Mouse (Mus musculus) cerebellum, postnatal 4 days (tissue): Measurements from ENCODE around the gene Gm21773.
"Not testable (repeated sequence)": the region's sequence is repeated elsewhere in the genome, so short reads cannot be mapped to it uniquely, and the experiment has no call there.

ENCODE experiments used
- DNase-seq, 2 experiments: peaks; one replicate each; pipeline ENCODE4 v3.0.0; 2022; ENCODE audit warnings: low spot score in 2 of 2, mixed read lengths in 1 of 2

Gm21773 gene

GRCm38 (mm10) chrY:25309260-25309659 is at the start of gene Gm21773:
Gm21773 (minus strand) TSS chrY:25309360.
- DNase-seq: not testable (repeated sequence)
